Mouse (Mus musculus) embryonic facial prominence, embryonic 13.5 days (tissue): ENCODE data around the gene Mgarp. TPM values are rescaled to one million over a fixed set of nuclear protein-coding genes. Genes with fewer than 3 reads are reported as not detected.

Experiments used
- ATAC-seq: fragments of 200-750 bp; cut with Nextera tagmentation; 2 replicates; pipeline ENCODE4 v1.8.0; 2017; ENCODE audit warnings: low read depth; ENCODE audit not compliant: insufficient number of reproducible peaks, insufficient read depth, low FRiP score, low TSS enrichment
- H3K27ac ChIP-seq: fragments of 300-500 bp; sonication (generic); 2 replicates; pipeline ENCODE4 v1.5.1; 2015; ENCODE audit warnings: moderate library complexity, mild to moderate bottlenecking, inconsistent platforms
- H3K27me3 ChIP-seq: fragments of 300-500 bp; sonication (generic); 2 replicates; pipeline ENCODE4 v1.6.1; 2015; ENCODE audit warnings: mild to moderate bottlenecking, inconsistent platforms
- H3K36me3 ChIP-seq: fragments of 300-500 bp; sonication (generic); 2 replicates; pipeline ENCODE4 v1.6.1; 2015; ENCODE audit warnings: mild to moderate bottlenecking, inconsistent platforms
- H3K4me1 ChIP-seq: fragments of 300-500 bp; sonication (generic); 2 replicates; pipeline ENCODE4 v1.6.1; 2015; ENCODE audit warnings: inconsistent platforms
- H3K4me2 ChIP-seq: fragments of 300-500 bp; sonication (generic); 2 replicates; pipeline ENCODE4 v1.6.1; 2015; ENCODE audit warnings: moderate library complexity, mild to moderate bottlenecking, inconsistent platforms
- H3K4me3 ChIP-seq: fragments of 300-500 bp; sonication (generic); 2 replicates; pipeline ENCODE4 v1.5.1; 2015; ENCODE audit warnings: mild to moderate bottlenecking, inconsistent platforms
- H3K9ac ChIP-seq: fragments of 300-500 bp; sonication (generic); 2 replicates; pipeline ENCODE4 v1.6.1; 2015; ENCODE audit warnings: mild to moderate bottlenecking, inconsistent platforms
- H3K9me3 ChIP-seq: fragments of 300-500 bp; sonication (generic); 2 replicates; pipeline ENCODE4 v1.6.1; 2016; ENCODE audit warnings: inconsistent platforms
- WGBS: fragments of 180-500 bp; shearing (Covaris S2); methylation state at CpG from one replicate; pipeline ENCODE4 v1.1.7; 2015; ENCODE audit warnings: mixed read lengths; 5-methylcytosine and 5-hydroxymethylcytosine counted together
- polyA plus RNA-seq: library from polyadenylated mRNA; unstranded; fragments of >200 nt; fragmentation: Nextera tagmentation; extraction: Ambion mirVana; gene quantifications from 2 replicates; pipeline ENCODE4 v1.2.1, GENCODE M21; 2015

The Mgarp gene
- polyA plus RNA-seq, 1 experiment from 2014 or later: 7.0 TPM

- no peaks in the 10 kb centered on the region for H3K9me3 ChIP-seq
- no peaks in the 10 kb centered on the region for H3K36me3 ChIP-seq
- no peak overlapping the region for H3K27ac ChIP-seq
- no peak for ATAC-seq
- no peak overlapping the region for H3K9ac ChIP-seq
- 57% methylated on average over 5 of the region's 5 CpGs for WGBS
- H3K27me3 ChIP-seq: no peaks in the 10 kb centered on the region
- peaks cover 8% of the 10 kb centered on the region for H3K4me1 ChIP-seq
- no peak overlapping the region for H3K4me2 ChIP-seq
- no peak overlapping the region for H3K4me3 ChIP-seq
Observed at GRCm38 (mm10) chr3:51379786-51380659, 16.5 kb downstream of the Mgarp start.

GRCm38 (mm10) chr3:51378665-51378946 lies 17.9 kb downstream of the Mgarp start:
- H3K4me3 ChIP-seq: peak overlapping the region; percentile 39
- peaks cover 8% of the 10 kb centered on the region for H3K4me1 ChIP-seq
- H3K9me3 ChIP-seq: no peaks in the 10 kb centered on the region
- H3K36me3 ChIP-seq: no peaks in the 10 kb centered on the region
- peak overlapping the region; percentile 62; the same call in 1 of the 2 replicates for H3K9ac ChIP-seq
- H3K27ac ChIP-seq: no peak overlapping the region
- WGBS: 82% methylated on average over 3 of the region's 3 CpGs
- peak overlapping the region; percentile 47 for H3K4me2 ChIP-seq
- no peak for ATAC-seq
- H3K27me3 ChIP-seq: no peaks in the 10 kb centered on the region

- Histone ChIP-seq H3K9ac (peak overlapping the region; percentile 62), H3K4me2 (peak overlapping the region; percentile 47), H3K4me3 (peak overlapping the region; percentile 39), H3K36me3 (no peaks in the 10 kb centered on the region), H3K4me1 (peaks cover 8% of the 10 kb centered on the region), H3K9me3 (no peaks in the 10 kb centered on the region), H3K27ac (no peak overlapping the region), H3K27me3 (no peaks in the 10 kb centered on the region)
- 37% methylated on average over 31 of the region's 31 CpGs for WGBS
- no peak for ATAC-seq
Observed at GRCm38 (mm10) chr3:51377878-51378664, 18.5 kb downstream of the Mgarp start.

- no peaks in the 10 kb centered on the region for H3K9me3 ChIP-seq
- H3K4me2 ChIP-seq: no peak overlapping the region
- no peak for ATAC-seq
- 88% methylated on average over 19 of the region's 19 CpGs for WGBS
- no peak overlapping the region for H3K27ac ChIP-seq
- peaks cover 8% of the 10 kb centered on the region for H3K4me1 ChIP-seq
- no peaks in the 10 kb centered on the region for H3K27me3 ChIP-seq
- H3K4me3 ChIP-seq: no peak overlapping the region
- no peaks in the 10 kb centered on the region for H3K36me3 ChIP-seq
- H3K9ac ChIP-seq: no peak overlapping the region
Observed at GRCm38 (mm10) chr3:51375307-51376265, 21.0 kb downstream of the Mgarp start.

- no peaks in the 10 kb centered on the region for H3K36me3 ChIP-seq
- WGBS: 74% methylated on average over 5 of the region's 5 CpGs
Observed at GRCm38 (mm10) chr3:51373544-51373943, 23.0 kb downstream of the Mgarp start.

GRCm38 (mm10) chr3:51372883-51373282 lies 23.7 kb downstream of the Mgarp start:
- Histone ChIP-seq H3K4me2 (no peak overlapping the region), H3K27me3 (no peaks in the 10 kb centered on the region), H3K4me3 (no peak overlapping the region), H3K27ac (no peak overlapping the region), H3K36me3 (no peaks in the 10 kb centered on the region), H3K4me1 (no peaks in the 10 kb centered on the region), H3K9me3 (no peaks in the 10 kb centered on the region), H3K9ac (no peak overlapping the region)
- WGBS: 73% methylated on average over 5 of the region's 5 CpGs
- ATAC-seq: no peak

More at GRCm38 (mm10) chr3:51373544-51373943, 23.0 kb downstream of the Mgarp start:
- Histone ChIP-seq H3K27ac (no peak overlapping the region), H3K4me1 (peaks cover 5% of the 10 kb centered on the region), H3K27me3 (no peaks in the 10 kb centered on the region), H3K4me3 (no peak overlapping the region), H3K9ac (no peak overlapping the region), H3K9me3 (no peaks in the 10 kb centered on the region), H3K4me2 (no peak overlapping the region)
- ATAC-seq: no peak

GRCm38 (mm10) chr3:51371826-51372225 lies 24.7 kb downstream of the Mgarp start:
- Histone ChIP-seq H3K9me3 (no peaks in the 10 kb centered on the region), H3K4me2 (no peak overlapping the region), H3K36me3 (no peaks in the 10 kb centered on the region), H3K4me3 (no peak overlapping the region), H3K9ac (no peak overlapping the region), H3K27ac (no peak overlapping the region), H3K27me3 (no peaks in the 10 kb centered on the region), H3K4me1 (no peaks in the 10 kb centered on the region)
- 79% methylated on average over 2 of the region's 2 CpGs for WGBS
- ATAC-seq: no peak

- 65% methylated on average over 4 of the region's 4 CpGs for WGBS
- no peak overlapping the region for H3K9ac ChIP-seq
- H3K4me3 ChIP-seq: no peak overlapping the region
- ATAC-seq: no peak
- H3K4me1 ChIP-seq: peaks cover 8% of the 10 kb centered on the region
- H3K4me2 ChIP-seq: no peak overlapping the region
- H3K36me3 ChIP-seq: no peaks in the 10 kb centered on the region
- peaks cover 7% of the 10 kb centered on the region; the same call in 1 of the 2 replicates for H3K27me3 ChIP-seq
- no peaks in the 10 kb centered on the region for H3K9me3 ChIP-seq
- H3K27ac ChIP-seq: no peak overlapping the region
Observed at GRCm38 (mm10) chr3:51368011-51368410, 28.5 kb downstream of the Mgarp start.

- no peak for ATAC-seq
- WGBS: 66% methylated on average over 4 of the region's 4 CpGs
Observed at GRCm38 (mm10) chr3:51366926-51367325, 29.6 kb downstream of the Mgarp start.

GRCm38 (mm10) chr3:51365517-51365882 lies 31.0 kb downstream of the Mgarp start:
- Histone ChIP-seq H3K4me3 (peak overlapping the region; percentile 48), H3K9me3 (no peaks in the 10 kb centered on the region), H3K9ac (peak overlapping the region; percentile 54), H3K4me2 (peak overlapping the region; percentile 73), H3K27me3 (peaks cover 7% of the 10 kb centered on the region; the same call in 1 of the 2 replicates), H3K27ac (no peak overlapping the region), H3K4me1 (peaks cover 8% of the 10 kb centered on the region), H3K36me3 (no peaks in the 10 kb centered on the region)
- WGBS: 8% methylated on average over 3 of the region's 3 CpGs
- no peak for ATAC-seq

More at GRCm38 (mm10) chr3:51366926-51367325, 29.6 kb downstream of the Mgarp start:
- Histone ChIP-seq H3K9ac (no peak overlapping the region), H3K27ac (no peak overlapping the region), H3K4me2 (no peak overlapping the region), H3K27me3 (peaks cover 7% of the 10 kb centered on the region; the same call in 1 of the 2 replicates), H3K36me3 (no peaks in the 10 kb centered on the region), H3K4me3 (no peak overlapping the region), H3K9me3 (no peaks in the 10 kb centered on the region), H3K4me1 (peaks cover 8% of the 10 kb centered on the region)
